Mouse (Mus musculus): ENCODE results near the gene H2-M10.5.
"Not testable (repeated sequence)": the region's sequence is repeated elsewhere in the genome, so short reads cannot be mapped to it uniquely, and the experiment has no call there.

Gene H2-M10.5

GRCm38 (mm10) chr17:36772610-36773009, at the start of gene H2-M10.5:
H2-M10.5 (plus strand) TSS chr17:36772910.
- DNase-seq, result not testable (repeated sequence)

GRCm38 (mm10) chr17:36726046-36726445, 46.7 kb upstream of the H2-M10.5 start:
- no peak for DNase-seq

- DNase-seq, result no peak
These were observed 8.9 kb upstream of the H2-M10.5 start for GRCm38 (mm10) chr17:36763816-36764215.

- peak; percentile 48 for DNase-seq
These were observed 8.5 kb upstream of the H2-M10.5 start for GRCm38 (mm10) chr17:36764244-36764643.

- DNase-seq, result not testable (repeated sequence)
These were observed 7.3 kb upstream of the H2-M10.5 start for GRCm38 (mm10) chr17:36765403-36765802.

- no peak for DNase-seq
These were observed 8.8 kb downstream of the H2-M10.5 start for GRCm38 (mm10) chr17:36781533-36781932.

- peak; percentile 32 for DNase-seq
These were observed 13.8 kb downstream of the H2-M10.5 start for GRCm38 (mm10) chr17:36786483-36786886.

- DNase-seq, result no peak
These were observed 15.6 kb downstream of the H2-M10.5 start for GRCm38 (mm10) chr17:36788351-36788750.

- DNase-seq, result peak; percentile 80
These were observed 16.1 kb downstream of the H2-M10.5 start for GRCm38 (mm10) chr17:36788801-36789200.

GRCm38 (mm10) chr17:36799493-36799892, 26.8 kb downstream of the H2-M10.5 start:
- no peak for DNase-seq

- DNase-seq, result not testable (repeated sequence)
These were observed 27.3 kb downstream of the H2-M10.5 start for GRCm38 (mm10) chr17:36799921-36800462.

GRCm38 (mm10) chr17:36811871-36812270, 39.2 kb downstream of the H2-M10.5 start, which contains the start of gene H2-M10.6:
H2-M10.6 (plus strand) TSS chr17:36812171.
- no peak for DNase-seq

GRCm38 (mm10) chr17:36824005-36824404, 51.3 kb downstream of the H2-M10.5 start:
- DNase-seq, result peak; percentile 76

GRCm38 (mm10) chr17:36825525-36825924, 52.8 kb downstream of the H2-M10.5 start:
- no peak for DNase-seq

Data from kidney, postnatal 10 days (tissue).